Mouse (Mus musculus) splenic B cell, adult 2 months (primary cell): ENCODE results near the gene Krt2.

ENCODE experiments used
- DNase-seq: peaks from one replicate; pipeline ENCODE4 v3.0.0-alpha.2; 2011; ENCODE audit warnings: low read depth, low spot score
- H3K27me3 ChIP-seq: 2 replicates; pipeline ENCODE4 v1.6.1; 2012; ENCODE audit warnings: mild to moderate bottlenecking, low read length, moderate library complexity, mixed read lengths; ENCODE audit not compliant: control insufficient read depth, poor library complexity, insufficient read depth, severe bottlenecking
- H3K36me3 ChIP-seq: 2 replicates; pipeline ENCODE4 v1.6.1; 2012; ENCODE audit warnings: mild to moderate bottlenecking, low read length, moderate library complexity, mixed read lengths; ENCODE audit not compliant: control insufficient read depth, poor library complexity, insufficient read depth, severe bottlenecking

Krt2 gene

DNA sequence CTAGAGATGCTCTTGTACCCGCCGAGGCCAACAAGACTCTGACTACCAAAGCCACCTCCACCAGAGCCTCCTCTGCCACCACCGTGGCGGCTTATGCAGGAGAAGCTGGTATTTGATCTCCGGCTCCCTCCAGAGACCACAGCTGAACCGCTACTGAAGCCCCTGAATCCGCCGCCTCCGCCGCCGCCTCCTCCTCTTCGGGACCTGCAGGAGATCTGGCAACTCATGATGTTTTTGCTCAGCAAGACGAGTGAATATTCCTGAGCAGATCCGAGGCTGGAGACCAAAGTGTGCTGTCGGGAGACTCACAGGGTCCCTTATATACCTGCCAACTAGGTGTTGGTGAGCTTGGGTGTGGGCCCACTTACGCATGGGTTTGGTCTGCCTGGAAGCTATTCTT is at the start of gene Krt2:
Krt2 (minus strand) TSS at position 295 of the 400 bp plus-strand sequence.
- Histone ChIP-seq H3K27me3 (no peaks in the 10 kb centered on the region), H3K36me3 (no peaks in the 10 kb centered on the region)
- no peak for DNase-seq

DNA sequence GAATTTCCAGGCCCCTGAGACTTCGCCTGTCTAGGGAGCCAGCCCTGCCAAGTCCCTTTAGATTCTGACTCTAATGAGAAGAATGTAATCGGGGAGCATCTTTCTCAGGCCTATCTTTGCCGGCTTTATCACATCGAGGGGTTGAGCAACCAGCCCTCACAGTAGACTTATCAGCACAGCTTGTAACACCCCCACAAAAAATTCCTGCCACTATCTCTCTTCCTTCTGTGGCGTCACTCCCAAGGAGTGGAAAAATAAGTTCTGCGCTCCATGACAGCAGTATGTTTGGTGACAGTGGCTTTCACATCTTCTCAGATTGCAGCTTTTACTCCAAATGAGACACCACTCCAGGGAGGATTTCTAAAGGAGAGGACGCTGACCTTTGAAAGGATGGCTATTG is 48.8 kb upstream of the Krt2 start:
- H3K27me3 ChIP-seq, result no peaks in the 10 kb centered on the region
- no peaks in the 10 kb centered on the region for H3K36me3 ChIP-seq
- DNase-seq, result no peak

DNA sequence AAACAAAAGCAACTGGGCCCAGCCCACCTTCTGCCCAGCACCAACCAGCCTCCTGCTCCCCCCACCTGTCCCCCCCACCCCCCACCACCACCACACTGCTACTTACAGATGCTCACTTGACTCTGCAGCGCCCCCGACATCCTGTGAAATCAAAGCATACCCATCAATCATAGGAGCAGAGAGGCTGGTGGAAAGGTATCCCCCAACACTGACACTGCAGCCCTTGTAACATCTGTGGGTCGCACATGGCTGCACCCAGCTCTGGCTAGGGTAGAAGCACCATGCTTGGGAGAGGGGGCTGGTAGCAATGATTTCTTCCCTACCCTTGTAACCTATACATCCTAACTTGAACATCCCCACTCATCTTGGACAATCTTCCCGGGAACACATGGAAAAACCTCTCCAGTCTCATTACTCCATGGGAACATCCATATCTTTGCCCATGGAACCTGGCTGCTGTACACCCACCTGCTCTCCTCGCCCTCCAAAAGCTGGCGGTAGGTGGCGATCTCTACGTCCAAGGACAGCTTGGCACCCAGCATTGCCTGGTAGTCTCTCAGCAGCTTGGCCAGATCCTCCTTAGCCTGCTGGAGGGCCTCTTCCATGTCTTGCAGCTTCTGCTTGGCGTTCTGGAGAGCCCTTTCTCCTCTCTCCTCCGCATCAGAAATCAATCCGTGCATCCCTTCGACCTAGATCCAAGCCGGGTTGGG is 42.6 kb upstream of the Krt2 start:
- H3K27me3 ChIP-seq, result no peaks in the 10 kb centered on the region
- H3K36me3 ChIP-seq, result no peaks in the 10 kb centered on the region
- DNase-seq, result no peak

DNA sequence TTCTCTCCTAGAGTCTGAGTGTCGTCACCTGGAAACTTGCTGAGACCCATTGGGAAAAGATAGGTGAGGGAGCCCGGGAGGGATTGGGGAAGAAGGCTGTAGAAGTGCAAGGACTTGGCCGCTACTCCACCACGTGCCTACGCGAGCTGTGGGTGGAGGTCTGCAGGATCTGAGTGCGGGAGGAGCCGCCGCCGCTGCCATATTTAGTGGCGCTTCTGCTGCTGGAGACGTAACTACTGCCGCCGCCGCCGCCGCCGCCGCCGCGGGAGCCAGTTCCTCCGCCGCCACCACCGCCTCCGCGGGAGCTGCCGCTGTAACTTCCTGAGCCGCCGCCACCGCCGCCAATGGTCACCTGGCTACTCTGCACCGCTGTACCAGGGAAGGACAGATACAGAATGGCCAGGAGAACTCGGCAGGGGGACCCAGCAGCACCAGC is 41.8 kb upstream of the Krt2 start:
- Histone ChIP-seq H3K36me3 (no peaks in the 10 kb centered on the region), H3K27me3 (no peaks in the 10 kb centered on the region)
- no peak for DNase-seq

DNA sequence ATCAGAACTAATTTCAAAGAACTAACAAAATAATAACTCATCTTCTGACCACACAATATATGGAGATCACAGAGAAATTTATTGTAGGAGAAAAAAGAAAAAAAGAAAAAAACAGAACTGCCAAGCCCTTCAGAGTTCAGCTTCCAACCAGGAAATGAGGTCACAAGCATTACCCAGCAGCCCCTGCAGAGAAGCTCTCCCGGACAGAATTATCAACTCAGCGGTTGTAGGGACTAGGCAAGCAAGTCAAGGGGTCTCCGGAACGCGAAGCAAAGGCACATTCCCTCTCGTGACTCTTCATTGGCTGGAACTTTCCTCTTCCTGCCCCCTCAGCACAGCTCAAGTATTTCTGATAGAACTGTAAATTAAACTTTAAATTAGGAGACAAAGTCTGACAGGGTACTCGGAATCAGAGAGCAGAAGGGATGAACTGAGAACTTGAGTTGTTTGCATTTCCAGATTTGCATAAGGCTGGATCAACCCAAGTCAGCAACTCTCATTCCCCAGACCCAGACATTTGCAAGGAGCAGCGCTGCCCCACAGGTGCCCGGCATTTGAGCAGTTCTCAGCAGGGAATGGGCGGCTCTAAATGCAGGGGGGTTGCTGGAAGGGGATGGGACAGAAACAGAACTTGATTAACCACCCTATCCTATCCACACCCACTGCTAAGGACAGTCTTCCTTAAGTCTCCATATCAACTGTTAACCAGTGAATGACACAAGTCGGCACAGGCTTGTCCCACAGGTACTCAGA is 40.9 kb upstream of the Krt2 start:
- DNase-seq, result no peak
- Histone ChIP-seq H3K27me3 (no peaks in the 10 kb centered on the region), H3K36me3 (no peaks in the 10 kb centered on the region)

DNA sequence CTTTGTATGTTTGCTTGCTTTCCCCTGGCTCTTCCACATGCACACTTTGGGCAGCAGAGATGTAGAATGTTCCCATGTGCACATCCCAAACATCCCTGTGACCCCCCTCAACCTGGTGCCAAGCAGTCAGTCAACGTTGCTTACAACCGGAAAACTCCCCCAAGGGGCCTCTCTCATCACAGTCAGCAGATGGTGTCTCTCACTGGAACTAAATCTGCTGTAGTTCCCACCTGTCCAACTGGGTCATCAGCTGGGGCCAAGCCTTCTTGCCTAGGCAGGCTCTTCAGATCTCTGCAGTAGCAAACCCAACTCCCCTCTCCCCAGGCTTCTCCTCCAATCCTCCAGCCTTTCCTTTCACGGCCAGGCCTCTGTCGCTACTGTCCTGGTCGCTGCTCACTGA is 38.7 kb upstream of the Krt2 start:
- no peak for DNase-seq
- H3K27me3 ChIP-seq, result no peaks in the 10 kb centered on the region
- H3K36me3 ChIP-seq, result no peaks in the 10 kb centered on the region

DNA sequence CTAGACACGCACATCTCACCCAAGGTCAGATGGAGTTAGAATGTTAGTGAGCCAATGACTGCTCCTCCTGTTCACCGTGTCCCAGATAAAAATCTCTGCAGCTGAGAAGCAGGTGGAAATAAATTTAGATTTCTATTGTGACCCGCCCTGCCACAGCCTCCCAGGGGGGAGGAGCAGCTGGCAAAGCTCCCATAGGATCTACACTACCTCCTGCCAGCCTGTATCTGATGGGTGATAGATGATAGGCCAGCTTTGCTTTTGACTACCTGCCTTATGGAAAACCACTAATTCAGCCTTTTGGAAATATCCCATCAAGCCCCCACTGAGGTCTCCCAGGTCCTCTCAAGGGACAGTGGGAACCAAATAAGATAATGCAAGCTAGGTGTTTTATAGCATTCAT is 37.8 kb upstream of the Krt2 start:
- no peak for DNase-seq
- no peaks in the 10 kb centered on the region for H3K27me3 ChIP-seq
- no peaks in the 10 kb centered on the region for H3K36me3 ChIP-seq

DNA sequence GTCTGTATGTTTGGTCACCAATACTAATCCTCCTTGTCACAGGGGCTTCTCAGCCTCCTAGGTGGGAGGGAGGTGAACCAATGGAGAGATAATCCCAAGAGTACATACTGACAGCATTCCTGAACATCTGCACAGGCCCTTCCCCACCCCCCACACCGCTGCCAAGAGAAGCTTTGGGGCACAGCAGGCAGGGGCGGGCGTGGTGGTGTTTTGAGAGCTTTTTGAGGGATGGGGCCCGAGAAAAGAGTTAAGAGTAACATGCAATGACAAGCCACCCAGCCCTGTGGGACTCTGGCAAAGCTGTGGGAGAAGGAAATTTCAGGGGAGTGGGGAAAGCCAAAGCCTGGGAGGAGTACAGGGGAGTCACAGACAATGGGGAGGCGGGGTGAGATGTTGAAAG is 36.3 kb upstream of the Krt2 start:
- Histone ChIP-seq H3K27me3 (no peaks in the 10 kb centered on the region), H3K36me3 (no peaks in the 10 kb centered on the region)
- no peak for DNase-seq

DNA sequence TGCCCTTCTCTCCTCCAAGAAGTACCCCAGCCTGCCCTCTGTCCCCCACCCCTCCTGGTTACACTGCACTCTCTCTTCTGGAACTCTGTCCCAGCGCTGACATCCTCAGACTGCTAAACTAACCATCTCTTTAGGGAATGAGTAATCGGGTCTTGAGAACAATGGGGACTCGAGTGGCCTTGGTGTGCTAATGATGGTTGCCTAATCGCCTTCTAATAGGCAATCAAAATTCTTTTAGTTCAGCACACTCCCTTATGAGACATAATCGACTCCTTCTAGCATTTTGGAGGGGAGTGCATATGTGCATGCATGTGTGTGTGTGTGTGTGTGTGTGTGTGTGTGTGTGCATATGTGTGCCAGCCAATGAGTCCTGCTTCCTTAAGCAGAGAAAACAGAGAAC is 34.6 kb upstream of the Krt2 start:
- no peaks in the 10 kb centered on the region for H3K27me3 ChIP-seq
- H3K36me3 ChIP-seq, result no peaks in the 10 kb centered on the region
- no peak for DNase-seq

DNA sequence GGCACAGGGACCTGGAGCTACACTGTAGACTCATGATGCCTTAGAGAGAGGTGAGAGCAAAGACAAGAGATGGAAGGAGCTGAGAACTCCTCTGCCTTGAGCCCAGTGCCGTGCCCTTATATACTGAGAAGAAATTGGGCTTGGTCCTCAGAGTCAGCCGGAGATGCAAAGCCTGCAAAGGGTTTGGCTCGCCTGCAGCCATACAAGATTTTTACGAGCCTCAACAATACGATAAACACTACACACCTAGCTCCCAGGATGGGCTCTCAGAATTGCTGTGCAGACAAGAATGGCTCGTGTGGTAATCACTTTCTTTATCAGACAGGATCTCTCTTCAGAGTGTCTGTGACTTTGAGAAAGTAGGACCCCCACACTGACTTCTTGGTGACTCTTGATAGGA is 32.7 kb upstream of the Krt2 start, which contains the start of gene Krt1:
Krt1 (minus strand) TSS at position 101 of the 400 bp plus-strand sequence.
- DNase-seq, result no peak
- no peaks in the 10 kb centered on the region for H3K36me3 ChIP-seq
- H3K27me3 ChIP-seq, result no peaks in the 10 kb centered on the region

DNA sequence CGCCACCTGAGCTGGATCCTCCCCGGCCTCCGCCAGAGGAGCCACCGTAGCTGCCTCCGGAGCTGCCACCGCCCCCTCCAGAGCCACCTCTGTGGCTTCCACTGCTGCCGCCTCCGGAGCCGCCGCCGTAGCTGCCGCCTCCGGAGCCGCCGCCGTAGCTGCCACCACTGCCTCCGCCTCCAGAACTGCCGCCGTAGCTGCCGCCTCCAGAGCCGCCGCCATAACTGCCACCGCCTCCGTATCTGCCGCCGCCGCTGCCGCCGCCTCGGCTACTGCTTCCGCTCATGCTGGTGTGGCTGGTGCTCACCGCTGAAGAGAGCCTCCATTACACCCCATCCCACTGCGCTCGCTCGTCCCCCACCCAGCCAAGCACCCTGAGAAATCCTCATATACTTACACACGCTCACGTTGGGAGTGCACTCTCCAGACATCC is 28.0 kb upstream of the Krt2 start:
- H3K27me3 ChIP-seq, result no peaks in the 10 kb centered on the region
- H3K36me3 ChIP-seq, result no peaks in the 10 kb centered on the region
- no peak for DNase-seq

DNA sequence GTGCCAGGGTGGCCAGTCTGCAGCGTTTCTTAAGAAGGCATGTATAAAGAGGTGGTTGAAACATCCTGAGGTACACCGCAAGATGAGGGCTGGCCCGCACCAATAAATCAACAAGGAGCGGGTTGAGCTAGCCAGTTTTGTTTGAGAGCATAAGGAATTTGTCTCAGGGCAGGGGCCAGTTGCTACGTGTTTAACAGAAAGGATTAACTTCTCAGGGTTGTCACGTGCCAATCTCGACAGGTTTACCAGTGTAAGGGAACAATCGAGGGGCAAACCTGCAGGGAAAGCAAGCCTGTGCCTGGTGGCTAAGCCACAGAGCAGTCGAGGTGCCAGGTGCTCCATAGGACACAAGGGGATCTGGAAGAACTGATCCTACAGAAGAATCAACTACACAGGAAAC is 25.2 kb upstream of the Krt2 start:
- no peak for DNase-seq
- no peaks in the 10 kb centered on the region for H3K27me3 ChIP-seq
- no peaks in the 10 kb centered on the region for H3K36me3 ChIP-seq

DNA sequence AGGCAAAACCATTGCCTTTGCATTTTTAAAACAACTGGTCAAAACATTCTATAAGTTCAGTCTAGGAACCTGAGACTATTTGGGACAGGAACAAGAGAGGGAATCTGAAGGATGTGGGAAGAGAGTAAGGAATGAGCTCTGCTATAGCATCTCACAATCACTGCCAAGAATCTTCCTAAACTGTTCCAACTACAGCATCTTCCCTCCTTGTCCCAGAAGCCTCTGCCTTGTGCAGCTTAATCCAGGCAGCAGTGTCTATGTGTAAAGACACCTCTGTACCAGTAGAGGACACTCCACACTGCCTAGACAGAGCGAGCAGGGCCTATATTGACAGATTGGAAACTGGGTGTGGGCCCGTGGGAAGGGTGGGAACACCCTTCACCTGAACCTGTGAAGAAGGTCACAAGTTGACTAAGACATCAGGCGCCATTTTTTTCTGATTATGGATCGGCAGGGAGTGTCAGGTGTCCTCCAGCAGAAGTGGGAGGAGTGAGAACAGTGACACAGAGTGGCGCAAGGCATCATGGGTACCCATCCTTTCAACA is 16.9 kb upstream of the Krt2 start:
- DNase-seq, result no peak
- no peaks in the 10 kb centered on the region for H3K27me3 ChIP-seq
- H3K36me3 ChIP-seq, result no peaks in the 10 kb centered on the region

DNA sequence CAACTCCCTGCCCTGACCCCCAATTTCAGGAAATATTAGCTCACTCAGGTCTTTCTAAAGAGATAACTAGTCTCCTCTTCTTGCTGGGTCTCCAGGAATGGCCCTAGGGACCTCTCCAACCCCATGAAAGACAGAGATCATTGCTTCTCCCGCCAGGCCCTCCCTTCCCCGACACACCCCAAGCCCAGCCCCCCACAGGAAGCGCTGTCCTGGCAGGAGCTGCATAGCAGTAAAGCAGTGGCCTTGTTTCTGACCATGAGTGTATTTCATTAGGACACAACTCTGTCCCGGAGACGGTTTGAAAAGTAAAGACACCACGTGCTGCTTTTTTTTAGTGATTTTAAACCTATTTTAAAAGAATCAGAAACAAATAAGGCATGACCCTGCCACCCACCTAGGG is 15.2 kb upstream of the Krt2 start:
- Histone ChIP-seq H3K36me3 (no peaks in the 10 kb centered on the region), H3K27me3 (no peaks in the 10 kb centered on the region)

DNA sequence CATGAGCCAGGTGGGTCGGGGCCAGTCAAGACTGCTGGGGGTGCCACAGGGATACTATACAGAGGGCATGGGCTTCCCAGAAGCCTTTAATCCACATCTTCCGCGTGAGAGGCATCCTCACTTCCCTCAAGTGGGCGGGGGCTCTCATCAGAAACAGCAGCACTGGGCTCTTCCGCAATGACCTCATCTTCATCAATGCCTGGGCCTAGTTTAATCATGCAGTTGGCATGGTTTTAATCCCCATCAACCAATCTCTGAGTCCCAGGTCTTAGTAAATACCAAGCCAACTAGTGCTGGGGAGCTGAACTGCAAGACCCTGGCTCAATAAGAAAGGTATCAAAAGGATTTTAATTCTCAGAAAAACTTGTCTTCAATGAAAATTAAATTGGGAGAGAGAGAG is 11.5 kb upstream of the Krt2 start:
- DNase-seq, result no peak
- H3K36me3 ChIP-seq, result no peaks in the 10 kb centered on the region

More for the DNA sequence above, 15.2 kb upstream of the Krt2 start:
- DNase-seq, result no peak

More for the DNA sequence above, 11.5 kb upstream of the Krt2 start:
- no peaks in the 10 kb centered on the region for H3K27me3 ChIP-seq
